Mouse (Mus musculus): Measurements from ENCODE around the gene Gne. TPM values are rescaled to one million over a fixed set of nuclear protein-coding genes. Genes with fewer than 3 reads are reported as not detected.

Gene Gne
- polyA plus RNA-seq (2012; fragmentation: generic; extraction: Trizol): 15.1 TPM
- long read RNA-seq, experiment 1, transcript Gne-202 (12 exons, 2,920 nt): major isoform, 9 of 15 reads
- long read RNA-seq, experiment 1, partial matches to known transcripts: 3 of 15 reads
- long read RNA-seq, experiment 1, other reads (novel, unspliced or antisense): 3 of 15 reads
- long read RNA-seq, experiment 2, full-length matches to known transcripts: 141 of 191 reads
- long read RNA-seq, experiment 2, partial matches to known transcripts: 16 of 191 reads
- long read RNA-seq, experiment 2, other reads (novel, unspliced or antisense): 34 of 191 reads

DNA sequence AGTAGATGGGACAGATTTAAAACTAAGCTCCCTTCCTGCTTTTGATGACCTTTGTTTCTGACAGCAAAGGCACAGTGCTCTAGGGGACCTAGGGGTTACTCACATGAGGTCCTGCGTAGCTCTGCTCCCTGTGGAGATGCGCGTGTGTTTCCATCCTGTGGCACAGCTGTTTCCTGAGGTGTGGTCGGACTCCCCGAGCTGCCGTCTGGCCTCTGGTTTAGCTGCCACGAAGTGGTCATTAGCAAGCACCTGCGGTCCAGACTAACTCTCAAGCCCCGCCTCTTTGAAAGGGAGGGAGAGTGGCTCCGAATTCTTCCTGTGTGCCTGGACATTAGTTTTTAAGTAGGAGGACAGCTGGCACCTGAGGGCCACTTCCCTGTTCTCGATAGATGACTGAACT is at the start of gene Gne:
Gene Gne (minus strand): TSS at position 233 of the 400 bp plus-strand sequence.
- no peaks in the 10 kb centered on the region for H3K27me3 ChIP-seq (ENCODE audit: control insufficient read depth, insufficient read depth, insufficient read length)
- no peaks in the 10 kb centered on the region for H3K79me3 ChIP-seq (ENCODE audit: low read depth)
- H3K4me3 ChIP-seq (ENCODE audit: insufficient read depth, poor library complexity, severe bottlenecking): no peak within 1 kb of the TSS
- peak within 1 kb of the TSS; percentile 7 for H3ac ChIP-seq (ENCODE audit: control insufficient read depth, insufficient read length, low read depth)
- no peaks in the 10 kb centered on the region for H3K36me3 ChIP-seq (ENCODE audit: control insufficient read depth, insufficient read depth)
- no peaks in the 10 kb centered on the region for H3K79me2 ChIP-seq (ENCODE audit: control insufficient read depth, insufficient read depth)
- TF ChIP-seq CTCF (IDR thresholded peaks at IDR 0.05; ENCODE audit: control insufficient read depth, insufficient read depth, insufficient read length) (no peak), MYOD1 (IDR thresholded peaks at IDR 0.05; ENCODE audit: control insufficient read depth, insufficient read length, low read depth) (peak; percentile 51)

GRCm38 (mm10) chr4:44126805-44127204 is 42.8 kb upstream of the Gne start:
- no peaks in the 10 kb centered on the region for H3K79me2 ChIP-seq (ENCODE audit: control insufficient read depth, insufficient read depth)
- no peaks in the 10 kb centered on the region for H3K79me3 ChIP-seq (ENCODE audit: low read depth)
- no peak overlapping the region for H3ac ChIP-seq (ENCODE audit: control insufficient read depth, insufficient read length, low read depth)
- H3K4me3 ChIP-seq (ENCODE audit: insufficient read depth, poor library complexity, severe bottlenecking): no peak overlapping the region
- TF ChIP-seq MAX (IDR thresholded peaks at IDR 0.05) (no peak), FOSL1 (IDR thresholded peaks at IDR 0.05; ENCODE audit: insufficient read depth, low read length, poor library complexity, severe bottlenecking) (no peak), MYOD1 (IDR thresholded peaks at IDR 0.05; ENCODE audit: control insufficient read depth, insufficient read length, low read depth) (no peak), MYOG (IDR thresholded peaks at IDR 0.05; ENCODE audit: control insufficient read depth, extremely low read depth, insufficient read length) (no peak), USF1 (IDR thresholded peaks at IDR 0.05; ENCODE audit: low read depth) (no peak), CEBPB (IDR thresholded peaks at IDR 0.05; ENCODE audit: low read depth) (no peak), CTCF (IDR thresholded peaks at IDR 0.05; ENCODE audit: control insufficient read depth, insufficient read depth, insufficient read length) (no peak)
- H3K27me3 ChIP-seq (ENCODE audit: control insufficient read depth, insufficient read depth, insufficient read length): no peaks in the 10 kb centered on the region
- peaks cover 33% of the 10 kb centered on the region for H3K36me3 ChIP-seq (ENCODE audit: control insufficient read depth, insufficient read depth)

- Histone ChIP-seq H3K79me3 (ENCODE audit: low read depth) (no peaks in the 10 kb centered on the region), H3ac (ENCODE audit: control insufficient read depth, insufficient read length, low read depth) (no peak overlapping the region), H3K4me3 (ENCODE audit: insufficient read depth, poor library complexity, severe bottlenecking) (no peak overlapping the region), H3K36me3 (ENCODE audit: control insufficient read depth, insufficient read depth) (no peaks in the 10 kb centered on the region), H3K79me2 (ENCODE audit: control insufficient read depth, insufficient read depth) (no peaks in the 10 kb centered on the region), H3K27me3 (ENCODE audit: control insufficient read depth, insufficient read depth, insufficient read length) (no peaks in the 10 kb centered on the region)
- TF ChIP-seq CEBPB (IDR thresholded peaks at IDR 0.05; ENCODE audit: low read depth) (no peak), USF1 (IDR thresholded peaks at IDR 0.05; ENCODE audit: low read depth) (no peak), MYOG (IDR thresholded peaks at IDR 0.05; ENCODE audit: control insufficient read depth, extremely low read depth, insufficient read length) (no peak), MYOD1 (IDR thresholded peaks at IDR 0.05; ENCODE audit: control insufficient read depth, insufficient read length, low read depth) (no peak), MAX (IDR thresholded peaks at IDR 0.05) (no peak), CTCF (IDR thresholded peaks at IDR 0.05; ENCODE audit: control insufficient read depth, insufficient read depth, insufficient read length) (no peak), FOSL1 (IDR thresholded peaks at IDR 0.05; ENCODE audit: insufficient read depth, low read length, poor library complexity, severe bottlenecking) (no peak)
Observed at GRCm38 (mm10) chr4:44119410-44120201, 35.6 kb upstream of the Gne start.

GRCm38 (mm10) chr4:44115046-44115445 is 31.1 kb upstream of the Gne start:
- H3K79me2 ChIP-seq (ENCODE audit: control insufficient read depth, insufficient read depth): no peaks in the 10 kb centered on the region
- TF ChIP-seq CEBPB (IDR thresholded peaks at IDR 0.05; ENCODE audit: low read depth) (no peak), MYOD1 (IDR thresholded peaks at IDR 0.05; ENCODE audit: control insufficient read depth, insufficient read length, low read depth) (no peak), FOSL1 (IDR thresholded peaks at IDR 0.05; ENCODE audit: insufficient read depth, low read length, poor library complexity, severe bottlenecking) (no peak), CTCF (IDR thresholded peaks at IDR 0.05; ENCODE audit: control insufficient read depth, insufficient read depth, insufficient read length) (no peak), USF1 (IDR thresholded peaks at IDR 0.05; ENCODE audit: low read depth) (no peak), MAX (IDR thresholded peaks at IDR 0.05) (no peak), MYOG (IDR thresholded peaks at IDR 0.05; ENCODE audit: control insufficient read depth, extremely low read depth, insufficient read length) (no peak)

GRCm38 (mm10) chr4:44113393-44114138 is 29.6 kb upstream of the Gne start:
- Histone ChIP-seq H3K4me3 (ENCODE audit: insufficient read depth, poor library complexity, severe bottlenecking) (no peak overlapping the region), H3K27me3 (ENCODE audit: control insufficient read depth, insufficient read depth, insufficient read length) (no peaks in the 10 kb centered on the region), H3K79me3 (ENCODE audit: low read depth) (no peaks in the 10 kb centered on the region), H3K79me2 (ENCODE audit: control insufficient read depth, insufficient read depth) (no peaks in the 10 kb centered on the region), H3ac (ENCODE audit: control insufficient read depth, insufficient read length, low read depth) (no peak overlapping the region), H3K36me3 (ENCODE audit: control insufficient read depth, insufficient read depth) (no peaks in the 10 kb centered on the region)
- TF ChIP-seq MYOG (IDR thresholded peaks at IDR 0.05; ENCODE audit: control insufficient read depth, extremely low read depth, insufficient read length) (no peak), USF1 (IDR thresholded peaks at IDR 0.05; ENCODE audit: low read depth) (no peak), FOSL1 (IDR thresholded peaks at IDR 0.05; ENCODE audit: insufficient read depth, low read length, poor library complexity, severe bottlenecking) (no peak), CTCF (IDR thresholded peaks at IDR 0.05; ENCODE audit: control insufficient read depth, insufficient read depth, insufficient read length) (no peak), MAX (IDR thresholded peaks at IDR 0.05) (no peak), CEBPB (IDR thresholded peaks at IDR 0.05; ENCODE audit: low read depth) (no peak), MYOD1 (IDR thresholded peaks at IDR 0.05; ENCODE audit: control insufficient read depth, insufficient read length, low read depth) (no peak)

More at GRCm38 (mm10) chr4:44115046-44115445, 31.1 kb upstream of the Gne start:
- no peak overlapping the region for H3ac ChIP-seq (ENCODE audit: control insufficient read depth, insufficient read length, low read depth)
- no peaks in the 10 kb centered on the region for H3K79me3 ChIP-seq (ENCODE audit: low read depth)
- H3K4me3 ChIP-seq (ENCODE audit: insufficient read depth, poor library complexity, severe bottlenecking): no peak overlapping the region
- H3K36me3 ChIP-seq (ENCODE audit: control insufficient read depth, insufficient read depth): no peaks in the 10 kb centered on the region
- no peaks in the 10 kb centered on the region for H3K27me3 ChIP-seq (ENCODE audit: control insufficient read depth, insufficient read depth, insufficient read length)

Measured in C2C12 (cell line).